Mouse (Mus musculus) testis, adult 2 months (tissue): Measurements from ENCODE around the gene Slc5a3.

Experiments used
- CTCF ChIP-seq: fragments of 200-500 bp; IDR thresholded peaks from 2 replicates; pipeline ENCODE4 v1.5.1; 2012; ENCODE audit warnings: low read depth, mild to moderate bottlenecking, inconsistent platforms, low read length, moderate library complexity; ENCODE audit not compliant: control insufficient read depth, insufficient read depth, insufficient replicate concordance
- POLR2A ChIP-seq: fragments of 200-500 bp; IDR thresholded peaks from 2 replicates; pipeline ENCODE4 v1.6.1; 2012; ENCODE audit warnings: low read depth, mild to moderate bottlenecking, inconsistent platforms, low read length, moderate library complexity; ENCODE audit not compliant: control insufficient read depth

DNA sequence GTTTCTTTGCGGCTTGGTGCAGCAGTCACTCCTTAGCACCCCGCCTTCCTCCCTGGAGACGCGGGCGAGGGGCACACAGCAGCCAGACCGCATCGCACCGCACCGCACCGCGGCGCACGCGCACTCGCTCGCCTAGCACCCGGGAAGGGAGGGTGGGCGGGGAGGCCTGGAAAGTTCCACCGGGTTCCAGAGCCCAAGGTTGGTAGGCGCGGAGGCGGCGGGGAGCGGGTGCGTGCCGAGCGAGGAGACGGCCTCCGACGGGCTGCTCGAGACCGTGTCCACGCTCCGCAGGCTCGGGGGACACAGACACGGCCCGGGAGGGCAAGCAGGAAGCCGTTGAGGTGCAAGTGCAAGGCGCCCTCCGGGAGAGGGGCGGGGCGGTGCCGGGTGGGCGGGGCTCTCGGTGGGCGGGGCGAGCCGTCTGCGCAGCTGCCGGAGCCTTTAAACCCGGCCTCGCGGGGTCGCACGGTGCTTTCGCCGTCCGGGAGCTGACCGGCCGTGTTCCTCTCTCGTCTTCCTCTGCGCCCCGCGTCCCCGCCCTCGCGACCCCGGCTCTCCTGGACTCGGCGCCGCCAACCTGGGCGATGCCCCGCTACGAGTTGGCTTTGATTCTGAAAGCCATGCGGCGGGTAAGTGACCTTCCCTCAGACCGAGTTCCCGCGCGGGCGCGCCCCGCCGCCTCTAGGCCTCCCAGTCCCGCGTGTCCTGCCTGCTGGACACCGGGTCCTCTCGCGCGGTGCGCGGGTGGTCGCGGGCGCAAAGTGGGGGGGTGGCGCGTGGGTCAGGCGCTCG, at the start of gene Slc5a3, which contains the start of the genes Mrps6 and Gm49711:
- TF ChIP-seq CTCF (no peak), POLR2A (peak; percentile 95)
